Mouse (Mus musculus): Measurements from ENCODE around the gene Syt7. TPM values are rescaled to one million over a fixed set of nuclear protein-coding genes. Genes with fewer than 3 reads are reported as not detected.
A peak's percentile ranks its signal among the peaks of the same experiment; 100 is the strongest.

Gene Syt7
- total RNA-seq, 2 experiments from 2014 or later = 45.8 to 47.0 TPM

- intact Hi-C loops (cut with DNase I) = no loop called here
- peak; percentile 58 for DNase-seq (ENCODE audit: low spot score)
These were observed 28.5 kb downstream of the Syt7 start for GRCm38 (mm10) chr19:10417436-10417835.

GRCm38 (mm10) chr19:10421986-10422976 lies 33.4 kb downstream of the Syt7 start:
- intact Hi-C loops (cut with DNase I) = no loop called here
- no peak for DNase-seq (ENCODE audit: low spot score)

- no peak for DNase-seq (ENCODE audit: low spot score)
- intact Hi-C loops (cut with DNase I) = no loop called here
These were observed 35.9 kb downstream of the Syt7 start for GRCm38 (mm10) chr19:10424751-10425150.

- intact Hi-C loops (cut with DNase I) = no loop called here
- no peak for DNase-seq (ENCODE audit: low spot score)
These were observed 36.8 kb downstream of the Syt7 start for GRCm38 (mm10) chr19:10425484-10426270.

GRCm38 (mm10) chr19:10426312-10426711 lies 37.4 kb downstream of the Syt7 start:
- DNase-seq (ENCODE audit: low spot score) = no peak
- intact Hi-C loops (cut with DNase I) = no loop called here

- intact Hi-C loops (cut with DNase I) = no loop called here
These were observed 37.9 kb downstream of the Syt7 start for GRCm38 (mm10) chr19:10426793-10427192.

GRCm38 (mm10) chr19:10427431-10427830 lies 38.5 kb downstream of the Syt7 start:
- intact Hi-C loops (cut with DNase I) = no loop called here
- no peak for DNase-seq (ENCODE audit: low spot score)

More at GRCm38 (mm10) chr19:10426793-10427192, 37.9 kb downstream of the Syt7 start:
- no peak for DNase-seq (ENCODE audit: low spot score)

- DNase-seq (ENCODE audit: low spot score) = no peak
- intact Hi-C loops (cut with DNase I) = no loop called here
These were observed 40.5 kb downstream of the Syt7 start for GRCm38 (mm10) chr19:10429371-10429770.

GRCm38 (mm10) chr19:10431410-10431809 lies 42.5 kb downstream of the Syt7 start:
- intact Hi-C loops (cut with DNase I) = no loop called here
- no peak for DNase-seq (ENCODE audit: low spot score)

GRCm38 (mm10) chr19:10431841-10432240 lies 43.0 kb downstream of the Syt7 start:
- intact Hi-C loops (cut with DNase I) = loop anchor here (2.0 kb wide), 1 partner anchor 13 kb away; no protein-coding TSS in a partner anchor
- DNase-seq (ENCODE audit: low spot score) = no peak

GRCm38 (mm10) chr19:10433225-10433624 lies 44.3 kb downstream of the Syt7 start:
- no peak for DNase-seq (ENCODE audit: low spot score)
- intact Hi-C loops (cut with DNase I) = loop anchor here (2.0 kb wide), 1 partner anchor 14 kb away; no protein-coding TSS in a partner anchor

GRCm38 (mm10) chr19:10433879-10434540 lies 45.1 kb downstream of the Syt7 start:
- intact Hi-C loops (cut with DNase I) = loop anchor here (2.0 kb wide), 2 partner anchors 15 to 43 kb away; no protein-coding TSS in a partner anchor

GRCm38 (mm10) chr19:10434927-10435326 lies 46.0 kb downstream of the Syt7 start:
- no peak for DNase-seq (ENCODE audit: low spot score)
- intact Hi-C loops (cut with DNase I) = loop anchor here (2.0 to 5.0 kb wide), 2 partner anchors 44 to 178 kb away; no protein-coding TSS in a partner anchor

More at GRCm38 (mm10) chr19:10433879-10434540, 45.1 kb downstream of the Syt7 start:
- DNase-seq (ENCODE audit: low spot score) = no peak

- DNase-seq (ENCODE audit: low spot score) = peak; percentile 29
- intact Hi-C loops (cut with DNase I) = loop anchor here (1.0 to 5.0 kb wide), 3 partner anchors 45 to 179 kb away; no protein-coding TSS in a partner anchor
These were observed 47.0 kb downstream of the Syt7 start for GRCm38 (mm10) chr19:10435908-10436307.

- no peak for DNase-seq (ENCODE audit: low spot score)
- intact Hi-C loops (cut with DNase I) = loop anchor here (1.0 to 5.0 kb wide), 2 partner anchors 103 to 179 kb away; no protein-coding TSS in a partner anchor
These were observed 47.8 kb downstream of the Syt7 start for GRCm38 (mm10) chr19:10436726-10437125.

- no peak for DNase-seq (ENCODE audit: low spot score)
- intact Hi-C loops (cut with DNase I) = loop anchor here (5.0 kb wide), 1 partner anchor 180 kb away; no protein-coding TSS in a partner anchor
These were observed 48.6 kb downstream of the Syt7 start for GRCm38 (mm10) chr19:10437521-10437920.

- intact Hi-C loops (cut with DNase I) = no loop called here
- DNase-seq (ENCODE audit: low spot score) = no peak
These were observed 55.9 kb downstream of the Syt7 start for GRCm38 (mm10) chr19:10444685-10445369.

GRCm38 (mm10) chr19:10448275-10448674 lies 59.4 kb downstream of the Syt7 start:
- intact Hi-C loops (cut with DNase I) = no loop called here
- DNase-seq (ENCODE audit: low spot score) = no peak

- intact Hi-C loops (cut with DNase I) = loop anchor here (1.0 kb wide), 1 partner anchor 37 kb away; no protein-coding TSS in a partner anchor
- DNase-seq (ENCODE audit: low spot score) = no peak
These were observed 60.3 kb downstream of the Syt7 start for GRCm38 (mm10) chr19:10449190-10449589.
